Mouse (Mus musculus) midbrain, embryonic 12.5 days (tissue): ENCODE measurements at regions not wholly inside any gene's neighbourhood (a gene's known extent, or its start where the extent isn't known, plus 50 kb on each side); places are given as distances from the start of the nearest gene placed in this dataset.
"Not testable (repeated sequence)": the region's sequence is repeated elsewhere in the genome, so short reads cannot be mapped to it uniquely, and the experiment has no call there.

ENCODE experiments used
- ATAC-seq: fragments of 200-750 bp; cut with Nextera tagmentation; 2 replicates; pipeline ENCODE4 v1.8.0; 2017; ENCODE audit warnings: low read depth, moderate TSS enrichment, moderate library complexity; ENCODE audit not compliant: low FRiP score
- H3K27ac ChIP-seq: fragments of 300-500 bp; sonication (generic); replicated peaks from 2 replicates; pipeline ENCODE4 v1.5.1; 2016; ENCODE audit warnings: mild to moderate bottlenecking
- H3K27me3 ChIP-seq: fragments of 300-500 bp; sonication (generic); 2 replicates; pipeline ENCODE4 v1.6.1; 2016; ENCODE audit warnings: mild to moderate bottlenecking
- H3K36me3 ChIP-seq: fragments of 300-500 bp; sonication (generic); 2 replicates; pipeline ENCODE4 v1.6.1; 2016
- H3K4me1 ChIP-seq: fragments of 300-500 bp; sonication (generic); 2 replicates; pipeline ENCODE4 v1.6.1; 2016
- H3K4me2 ChIP-seq: fragments of 300-500 bp; sonication (generic); replicated peaks from 2 replicates; pipeline ENCODE4 v1.6.1; 2016; ENCODE audit warnings: mild to moderate bottlenecking, moderate library complexity
- H3K4me3 ChIP-seq: fragments of 300-500 bp; sonication (generic); 2 replicates; pipeline ENCODE4 v1.5.1; 2016; ENCODE audit warnings: mild to moderate bottlenecking
- H3K9ac ChIP-seq: fragments of 300-500 bp; sonication (generic); replicated peaks from 2 replicates; pipeline ENCODE4 v1.6.1; 2016; ENCODE audit warnings: mild to moderate bottlenecking, moderate library complexity
- H3K9me3 ChIP-seq: fragments of 300-500 bp; sonication (generic); 2 replicates; pipeline ENCODE4 v1.6.1; 2016; ENCODE audit warnings: mild to moderate bottlenecking
- WGBS: fragments of 180-500 bp; shearing (Covaris S2); methylation state at CpG from one replicate; pipeline ENCODE4 v1.1.7; 2016; 5-methylcytosine and 5-hydroxymethylcytosine counted together

- Histone ChIP-seq H3K4me3 (no peak overlapping the region), H3K27ac (no peak overlapping the region), H3K36me3 (no peaks in the 10 kb centered on the region), H3K4me2 (no peak overlapping the region), H3K9ac (no peak overlapping the region), H3K27me3 (no peaks in the 10 kb centered on the region), H3K4me1 (no peaks in the 10 kb centered on the region), H3K9me3 (no peaks in the 10 kb centered on the region)
- WGBS: 40% methylated on average over 2 of the region's 2 CpGs
- ATAC-seq: peak; percentile 85
These were observed 74.1 kb upstream of the Diaph3 start for GRCm38 (mm10) chr14:87215099-87215498.

DNA sequence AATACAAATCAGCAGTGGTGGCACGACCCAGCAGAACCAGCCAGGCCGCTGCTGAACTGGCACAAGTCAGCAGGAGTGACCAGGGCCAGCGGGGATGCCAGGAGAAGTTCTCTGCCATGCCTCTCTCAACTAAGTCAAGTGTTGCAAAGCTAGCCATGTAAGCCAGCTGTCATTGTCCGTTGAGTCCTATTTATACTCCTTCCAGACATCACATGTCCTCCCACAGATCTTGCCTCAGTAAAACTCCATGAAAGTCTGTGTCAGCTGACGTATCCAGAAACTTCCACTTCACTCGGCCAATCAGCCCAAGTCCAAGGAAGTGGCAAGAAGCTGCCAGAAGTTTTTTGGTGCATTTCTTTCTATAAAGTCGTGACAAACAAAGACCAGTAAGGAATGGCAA is 76.0 kb upstream of the Diaph3 start:
- Histone ChIP-seq H3K9ac (no peak overlapping the region), H3K36me3 (no peaks in the 10 kb centered on the region), H3K4me1 (no peaks in the 10 kb centered on the region), H3K4me3 (no peak overlapping the region), H3K9me3 (no peaks in the 10 kb centered on the region), H3K27me3 (no peaks in the 10 kb centered on the region), H3K4me2 (no peak overlapping the region), H3K27ac (no peak overlapping the region)
- ATAC-seq: no peak
- 82% methylated on average over 7 of the region's 7 CpGs for WGBS

- ATAC-seq: no peak
- Histone ChIP-seq H3K27me3 (no peaks in the 10 kb centered on the region), H3K4me3 (no peak overlapping the region), H3K9me3 (no peaks in the 10 kb centered on the region), H3K4me2 (no peak overlapping the region), H3K36me3 (no peaks in the 10 kb centered on the region), H3K4me1 (no peaks in the 10 kb centered on the region), H3K27ac (no peak overlapping the region), H3K9ac (no peak overlapping the region)
- 94% methylated on average over 3 of the region's 3 CpGs for WGBS
These were observed 78.9 kb upstream of the Diaph3 start for GRCm38 (mm10) chr14:87219975-87220374.

DNA sequence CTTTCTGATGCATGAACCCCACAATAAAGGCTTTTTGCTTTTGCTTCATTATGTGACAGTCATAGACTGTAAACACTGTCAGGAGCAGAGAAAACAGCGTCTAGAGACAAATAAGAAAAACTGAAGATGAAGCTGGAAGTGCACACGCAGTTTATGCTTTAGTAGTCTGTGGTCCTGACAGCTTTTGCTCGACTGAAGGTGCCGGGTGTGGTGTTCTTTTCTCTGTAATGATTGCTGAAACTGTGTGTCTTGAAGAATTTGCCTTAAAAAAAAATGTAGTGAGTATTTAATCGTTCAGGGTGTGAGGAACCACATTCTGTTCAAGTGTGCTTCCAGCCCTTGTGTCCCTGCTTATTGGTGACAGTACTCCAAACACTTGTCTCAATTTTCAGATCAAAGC is 83.8 kb upstream of the Diaph3 start:
- Histone ChIP-seq H3K27ac (no peak overlapping the region), H3K36me3 (no peaks in the 10 kb centered on the region), H3K4me3 (no peak overlapping the region), H3K9me3 (no peaks in the 10 kb centered on the region), H3K27me3 (no peaks in the 10 kb centered on the region), H3K9ac (no peak overlapping the region), H3K4me2 (no peak overlapping the region), H3K4me1 (no peaks in the 10 kb centered on the region)
- 87% methylated on average over 5 of the region's 5 CpGs for WGBS
- no peak for ATAC-seq

DNA sequence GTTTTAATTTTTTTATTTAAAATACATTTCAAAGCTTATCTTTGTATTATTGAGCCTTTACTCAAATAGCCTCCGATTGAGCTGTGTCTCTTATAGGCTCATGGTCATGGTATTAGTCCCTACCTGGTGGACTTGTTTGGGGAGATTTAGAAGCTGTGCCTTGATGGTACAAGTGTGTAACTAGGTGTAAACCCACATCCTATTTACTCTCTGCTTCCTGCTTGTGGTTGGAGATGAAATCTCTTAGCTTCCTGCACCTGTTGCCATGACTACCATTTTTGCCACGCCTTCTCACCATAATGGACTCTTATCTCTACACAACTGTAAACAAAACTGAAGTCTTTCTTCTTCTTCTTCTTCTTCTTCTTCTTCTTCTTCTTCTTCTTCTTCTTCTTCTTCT is 108.2 kb upstream of the Diaph3 start:
- no peak overlapping the region for H3K27ac ChIP-seq
- H3K36me3 ChIP-seq: no peaks in the 10 kb centered on the region
- no peak overlapping the region for H3K4me2 ChIP-seq
- H3K4me1 ChIP-seq: no peaks in the 10 kb centered on the region
- WGBS: 82% methylated on average over 2 of the region's 2 CpGs
- no peak for ATAC-seq
- H3K9ac ChIP-seq: no peak overlapping the region
- no peak overlapping the region for H3K4me3 ChIP-seq
- H3K27me3 ChIP-seq: no peaks in the 10 kb centered on the region
- no peaks in the 10 kb centered on the region for H3K9me3 ChIP-seq

DNA sequence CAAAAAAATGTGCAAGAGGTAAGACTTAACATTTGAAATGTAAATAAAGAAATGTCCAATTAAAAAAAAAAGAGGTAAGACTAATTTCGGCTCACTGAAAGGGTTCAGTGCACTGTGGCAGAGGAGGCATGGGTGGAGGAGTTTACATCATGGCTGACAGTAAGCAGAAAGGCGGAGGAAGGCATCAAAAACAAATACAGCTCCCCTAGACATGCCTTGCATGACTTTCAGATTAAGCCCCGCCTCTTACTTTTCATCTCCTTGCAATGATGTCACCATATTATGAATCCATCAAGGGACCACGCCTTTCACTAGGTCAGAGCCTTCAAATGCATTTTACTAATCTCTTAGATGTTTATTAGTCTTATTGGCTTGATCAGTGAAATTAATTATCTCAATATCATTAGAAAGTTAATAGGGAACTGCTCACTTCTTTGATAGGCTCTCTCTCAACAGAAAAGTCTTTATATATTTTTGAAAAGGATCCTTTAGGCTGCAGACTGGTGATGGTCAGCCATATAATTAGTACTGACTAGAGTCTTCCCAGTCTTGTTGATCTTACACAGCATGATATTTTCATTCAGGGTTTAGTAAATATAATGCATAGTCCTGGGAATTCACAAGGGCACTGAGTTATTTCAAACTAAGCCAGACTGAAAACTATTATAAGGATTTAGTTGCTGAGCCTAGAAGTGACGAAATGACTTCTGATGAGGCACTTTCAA is 114.6 kb upstream of the Diaph3 start:
- Histone ChIP-seq H3K9ac (no peak overlapping the region), H3K9me3 (no peaks in the 10 kb centered on the region), H3K4me2 (no peak overlapping the region), H3K4me1 (no peaks in the 10 kb centered on the region), H3K4me3 (no peak overlapping the region), H3K27ac (no peak overlapping the region), H3K27me3 (no peaks in the 10 kb centered on the region), H3K36me3 (no peaks in the 10 kb centered on the region)
- 72% methylated on average over 5 of the region's 5 CpGs for WGBS
- peak; percentile 81 for ATAC-seq

- Histone ChIP-seq H3K4me1 (no peaks in the 10 kb centered on the region), H3K9ac (no peak overlapping the region), H3K36me3 (no peaks in the 10 kb centered on the region), H3K27ac (no peak overlapping the region), H3K27me3 (no peaks in the 10 kb centered on the region), H3K4me2 (no peak overlapping the region), H3K4me3 (no peak overlapping the region), H3K9me3 (no peaks in the 10 kb centered on the region)
- no peak for ATAC-seq
- WGBS: 83% methylated on average over 5 of the region's 5 CpGs
These were observed 120.7 kb upstream of the Diaph3 start for GRCm38 (mm10) chr14:87261726-87262125.

DNA sequence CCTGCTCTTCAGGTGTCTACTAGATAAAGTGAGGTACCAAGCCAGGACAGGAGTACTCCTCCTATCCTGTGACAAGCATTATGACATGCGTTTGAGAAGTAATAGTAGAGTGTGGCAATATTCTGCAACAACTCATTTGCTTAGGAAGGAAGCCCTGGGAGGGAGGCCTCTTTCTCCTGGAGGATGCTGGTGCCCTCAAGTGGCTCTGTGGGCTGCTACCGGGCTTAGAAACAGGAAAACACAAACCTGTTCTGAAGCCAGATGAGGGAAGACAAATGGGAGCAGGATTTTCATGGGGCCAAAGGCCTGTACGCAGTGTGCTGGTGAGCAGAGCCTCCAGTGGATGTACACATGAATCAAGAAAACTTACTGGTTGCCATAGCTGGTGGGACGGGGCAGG is 123.8 kb upstream of the Diaph3 start:
- H3K27ac ChIP-seq: no peak overlapping the region

GRCm38 (mm10) chr14:87266309-87266708 is 125.3 kb upstream of the Diaph3 start:
- H3K4me2 ChIP-seq: no peak overlapping the region
- 69% methylated on average over 6 of the region's 6 CpGs for WGBS
- H3K9me3 ChIP-seq: no peaks in the 10 kb centered on the region
- H3K27me3 ChIP-seq: no peaks in the 10 kb centered on the region
- H3K9ac ChIP-seq: no peak overlapping the region
- H3K4me1 ChIP-seq: no peaks in the 10 kb centered on the region
- no peak overlapping the region for H3K27ac ChIP-seq
- no peaks in the 10 kb centered on the region for H3K36me3 ChIP-seq
- no peak overlapping the region for H3K4me3 ChIP-seq
- ATAC-seq: no peak

More for the DNA sequence above, 123.8 kb upstream of the Diaph3 start:
- H3K9me3 ChIP-seq: no peaks in the 10 kb centered on the region
- H3K27me3 ChIP-seq: no peaks in the 10 kb centered on the region
- WGBS: 88% methylated on average over 4 of the region's 4 CpGs
- H3K4me3 ChIP-seq: no peak overlapping the region
- no peaks in the 10 kb centered on the region for H3K36me3 ChIP-seq
- no peaks in the 10 kb centered on the region for H3K4me1 ChIP-seq
- ATAC-seq: no peak
- no peak overlapping the region for H3K9ac ChIP-seq
- no peak overlapping the region for H3K4me2 ChIP-seq

GRCm38 (mm10) chr14:87289266-87289665 is 127.2 kb upstream of the Tdrd3 start:
- not testable (repeated sequence) for H3K27ac ChIP-seq, H3K27me3 ChIP-seq, H3K9ac ChIP-seq, H3K9me3 ChIP-seq, ATAC-seq, H3K4me3 ChIP-seq, H3K4me2 ChIP-seq, H3K4me1 ChIP-seq, H3K36me3 ChIP-seq
- 92% methylated on average over 8 of the region's 8 CpGs for WGBS

- no peak overlapping the region for H3K4me2 ChIP-seq
- H3K27me3 ChIP-seq: no peaks in the 10 kb centered on the region
- no peaks in the 10 kb centered on the region for H3K36me3 ChIP-seq
- 93% methylated on average over 4 of the region's 4 CpGs for WGBS
- no peak for ATAC-seq
- H3K9ac ChIP-seq: no peak overlapping the region
- no peaks in the 10 kb centered on the region for H3K4me1 ChIP-seq
- no peaks in the 10 kb centered on the region for H3K9me3 ChIP-seq
- H3K4me3 ChIP-seq: no peak overlapping the region
- H3K27ac ChIP-seq: no peak overlapping the region
These were observed 126.7 kb upstream of the Tdrd3 start for GRCm38 (mm10) chr14:87289708-87290243.

DNA sequence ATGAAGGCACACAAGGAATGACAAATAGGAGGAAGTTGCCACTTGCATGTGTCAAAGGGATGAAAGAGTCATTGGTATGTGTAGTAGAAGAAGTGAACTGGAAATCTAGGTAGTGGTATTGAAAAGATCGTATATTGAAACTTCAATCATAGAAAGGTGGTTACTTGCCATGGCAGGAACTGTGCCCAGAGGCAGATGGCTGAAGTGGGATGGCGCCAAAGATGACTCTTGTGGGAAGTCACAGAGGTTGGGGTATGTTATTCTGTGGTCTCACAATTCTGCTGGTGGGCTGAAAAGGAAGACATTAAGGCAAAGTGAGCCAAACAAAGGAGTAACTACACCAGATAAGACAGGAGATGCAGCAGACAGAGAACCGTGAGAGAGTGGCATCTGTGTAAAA is 121.2 kb upstream of the Tdrd3 start:
- no peak overlapping the region for H3K9ac ChIP-seq
- H3K9me3 ChIP-seq: no peaks in the 10 kb centered on the region
- no peak for ATAC-seq
- no peak overlapping the region for H3K27ac ChIP-seq
- H3K27me3 ChIP-seq: no peaks in the 10 kb centered on the region
- no peak overlapping the region for H3K4me2 ChIP-seq
- 90% methylated on average over 3 of the region's 3 CpGs for WGBS
- no peaks in the 10 kb centered on the region for H3K4me1 ChIP-seq
- no peaks in the 10 kb centered on the region for H3K36me3 ChIP-seq
- no peak overlapping the region for H3K4me3 ChIP-seq

DNA sequence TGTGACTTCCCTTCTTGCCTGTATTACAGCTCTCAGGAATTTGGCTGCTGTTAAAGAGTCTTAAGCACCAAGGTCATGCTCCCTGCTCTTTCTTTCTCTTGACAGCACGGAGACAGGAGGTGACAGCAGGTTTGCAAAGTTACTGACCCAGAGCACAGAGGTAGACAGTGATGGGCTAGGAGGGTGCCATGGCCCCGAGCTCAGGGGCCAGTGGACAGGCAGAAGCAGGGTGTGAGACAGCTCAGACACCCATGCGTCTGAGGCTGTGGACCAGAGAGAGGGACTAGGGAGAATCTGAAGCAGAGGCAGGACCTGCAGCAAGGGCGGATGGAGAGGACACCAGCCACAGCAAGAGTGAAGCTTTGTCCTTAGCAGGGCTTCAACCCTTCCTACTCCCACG is 119.3 kb upstream of the Tdrd3 start:
- 28% methylated on average over 4 of the region's 5 CpGs for WGBS
- H3K27me3 ChIP-seq: no peaks in the 10 kb centered on the region
- H3K4me1 ChIP-seq: no peaks in the 10 kb centered on the region
- ATAC-seq: 0 out of 2 replicates have a peak, but pooled peaks have one; percentile 38
- H3K9ac ChIP-seq: no peak overlapping the region
- H3K27ac ChIP-seq: no peak overlapping the region
- H3K9me3 ChIP-seq: no peaks in the 10 kb centered on the region
- H3K36me3 ChIP-seq: no peaks in the 10 kb centered on the region
- no peak overlapping the region for H3K4me2 ChIP-seq
- H3K4me3 ChIP-seq: no peak overlapping the region
